Mouse (Mus musculus) stomach, embryonic 15.5 days (tissue): ENCODE data around the gene Pde10a. TPM values are rescaled to one million over a fixed set of nuclear protein-coding genes. Genes with fewer than 3 reads are reported as not detected.

Experiments used
- ATAC-seq: fragments of 200-750 bp; cut with Nextera tagmentation; 2 replicates; pipeline ENCODE4 v1.8.0; 2017; ENCODE audit warnings: low read depth, moderate number of reproducible peaks, moderate TSS enrichment; ENCODE audit not compliant: insufficient read depth, low FRiP score
- H3K27ac ChIP-seq: fragments of 300-500 bp; sonication (generic); 2 replicates; pipeline ENCODE4 v1.5.1; 2015; ENCODE audit warnings: mild to moderate bottlenecking, inconsistent platforms
- H3K27me3 ChIP-seq: fragments of 300-500 bp; sonication (generic); replicated peaks from 2 replicates; pipeline ENCODE4 v1.6.1; 2015; ENCODE audit warnings: inconsistent platforms
- H3K36me3 ChIP-seq: fragments of 300-500 bp; sonication (generic); 2 replicates; pipeline ENCODE4 v1.6.1; 2015; ENCODE audit warnings: inconsistent platforms
- H3K4me1 ChIP-seq: fragments of 300-500 bp; sonication (generic); 2 replicates; pipeline ENCODE4 v1.6.1; 2015; ENCODE audit warnings: inconsistent platforms
- H3K4me2 ChIP-seq: fragments of 300-500 bp; sonication (generic); 2 replicates; pipeline ENCODE4 v1.6.1; 2015; ENCODE audit warnings: mild to moderate bottlenecking, inconsistent platforms
- H3K4me3 ChIP-seq: fragments of 300-500 bp; sonication (generic); replicated peaks from 2 replicates; pipeline ENCODE4 v1.5.1; 2015; ENCODE audit warnings: inconsistent platforms
- H3K9ac ChIP-seq: fragments of 300-500 bp; sonication (generic); 2 replicates; pipeline ENCODE4 v1.6.1; 2015; ENCODE audit warnings: inconsistent platforms
- H3K9me3 ChIP-seq: fragments of 300-500 bp; sonication (generic); 2 replicates; pipeline ENCODE4 v1.6.1; 2016; ENCODE audit warnings: inconsistent platforms
- WGBS: fragments of 180-500 bp; shearing (Covaris S2); methylation state at CpG from one replicate; pipeline ENCODE4 v1.1.7; 2015; 5-methylcytosine and 5-hydroxymethylcytosine counted together
- polyA plus RNA-seq: library from polyadenylated mRNA; unstranded; fragments of >200 nt; fragmentation: Nextera tagmentation; extraction: Ambion mirVana; gene quantifications from 2 replicates; pipeline ENCODE4 v1.2.1, GENCODE M21; 2015

The Pde10a gene
- polyA plus RNA-seq, 1 experiment from 2014 or later, result 1.4 TPM

- 5% methylated on average over 12 of the region's 12 CpGs for WGBS
- Histone ChIP-seq H3K9me3 (no peaks in the 10 kb centered on the region), H3K27ac (no peak overlapping the region), H3K4me3 (no peak overlapping the region), H3K27me3 (peaks cover 61% of the 10 kb centered on the region), H3K4me2 (no peak overlapping the region), H3K36me3 (no peaks in the 10 kb centered on the region), H3K4me1 (peaks cover 5% of the 10 kb centered on the region; the same call in 1 of the 2 replicates), H3K9ac (no peak overlapping the region)
- ATAC-seq, result no peak
Observed at GRCm38 (mm10) chr17:8798531-8799295, 273.5 kb downstream of the Pde10a start.

GRCm38 (mm10) chr17:8799296-8799731 is 274.1 kb downstream of the Pde10a start:
- H3K27me3 ChIP-seq, result peaks cover 67% of the 10 kb centered on the region
- H3K4me1 ChIP-seq, result peaks cover 5% of the 10 kb centered on the region; the same call in 1 of the 2 replicates
- H3K9ac ChIP-seq, result no peak overlapping the region
- H3K9me3 ChIP-seq, result no peaks in the 10 kb centered on the region
- H3K4me2 ChIP-seq, result no peak overlapping the region
- no peak overlapping the region for H3K27ac ChIP-seq
- 2% methylated on average over 10 of the region's 10 CpGs for WGBS
- H3K4me3 ChIP-seq, result no peak overlapping the region
- no peak for ATAC-seq
- H3K36me3 ChIP-seq, result no peaks in the 10 kb centered on the region

- no peaks in the 10 kb centered on the region for H3K9me3 ChIP-seq
- WGBS, result 2% methylated on average over 15 of the region's 15 CpGs
- no peak for ATAC-seq
- H3K36me3 ChIP-seq, result no peaks in the 10 kb centered on the region
- H3K4me2 ChIP-seq, result peak overlapping the region; percentile 95
- peaks cover 5% of the 10 kb centered on the region; the same call in 1 of the 2 replicates for H3K4me1 ChIP-seq
- H3K9ac ChIP-seq, result no peak overlapping the region
- H3K27ac ChIP-seq, result no peak overlapping the region
- H3K4me3 ChIP-seq, result peak overlapping the region; percentile 66
- peaks cover 74% of the 10 kb centered on the region for H3K27me3 ChIP-seq
Observed at GRCm38 (mm10) chr17:8799914-8800420, 274.8 kb downstream of the Pde10a start.

- no peaks in the 10 kb centered on the region for H3K9me3 ChIP-seq
- under 1% methylated on average over 53 of the region's 53 CpGs for WGBS
- H3K36me3 ChIP-seq, result no peaks in the 10 kb centered on the region
- peaks cover 5% of the 10 kb centered on the region; the same call in 1 of the 2 replicates for H3K4me1 ChIP-seq
- H3K9ac ChIP-seq, result peak overlapping the region; percentile 47; the same call in 1 of the 2 replicates
- 0 out of 2 replicates have a peak overlapping the region, but pooled peaks have one; percentile 44 for H3K27ac ChIP-seq
- peak overlapping the region; percentile 95 for H3K4me2 ChIP-seq
- peaks cover 75% of the 10 kb centered on the region for H3K27me3 ChIP-seq
- peak; percentile 49 for ATAC-seq
- H3K4me3 ChIP-seq, result peak overlapping the region; percentile 66
Observed at GRCm38 (mm10) chr17:8800478-8801082, 275.4 kb downstream of the Pde10a start.

- peak overlapping the region; percentile 44; the same call in 1 of the 2 replicates for H3K27ac ChIP-seq
- no peaks in the 10 kb centered on the region for H3K36me3 ChIP-seq
- peak overlapping the region; percentile 95 for H3K4me2 ChIP-seq
- H3K4me3 ChIP-seq, result peak overlapping the region; percentile 66
- peak overlapping the region; percentile 47 for H3K9ac ChIP-seq
- under 1% methylated on average over 36 of the region's 72 CpGs for WGBS
- H3K9me3 ChIP-seq, result no peaks in the 10 kb centered on the region
- H3K27me3 ChIP-seq, result peaks cover 75% of the 10 kb centered on the region
- peak; percentile 77 for ATAC-seq
- peaks cover 5% of the 10 kb centered on the region; the same call in 1 of the 2 replicates for H3K4me1 ChIP-seq
Observed at GRCm38 (mm10) chr17:8801083-8801854, 276.1 kb downstream of the Pde10a start.

- WGBS, result under 1% methylated on average over 27 of the region's 31 CpGs
- H3K4me1 ChIP-seq, result peaks cover 5% of the 10 kb centered on the region; the same call in 1 of the 2 replicates
- H3K4me2 ChIP-seq, result peak overlapping the region; percentile 95
- ATAC-seq, result no peak
- H3K27ac ChIP-seq, result 0 out of 2 replicates have a peak overlapping the region, but pooled peaks have one; percentile 44
- no peaks in the 10 kb centered on the region for H3K9me3 ChIP-seq
- peak overlapping the region; percentile 66 for H3K4me3 ChIP-seq
- H3K36me3 ChIP-seq, result no peaks in the 10 kb centered on the region
- H3K9ac ChIP-seq, result peak overlapping the region; percentile 47
- peaks cover 74% of the 10 kb centered on the region for H3K27me3 ChIP-seq
Observed at GRCm38 (mm10) chr17:8801855-8802104, 276.6 kb downstream of the Pde10a start.

GRCm38 (mm10) chr17:8802161-8802888 is 277.2 kb downstream of the Pde10a start:
- Histone ChIP-seq H3K36me3 (no peaks in the 10 kb centered on the region), H3K27ac (no peak overlapping the region), H3K9me3 (no peaks in the 10 kb centered on the region), H3K27me3 (peaks cover 74% of the 10 kb centered on the region), H3K9ac (peak overlapping the region; percentile 47; the same call in 1 of the 2 replicates), H3K4me2 (peak overlapping the region; percentile 95), H3K4me3 (peak overlapping the region; percentile 66), H3K4me1 (peaks cover 5% of the 10 kb centered on the region; the same call in 1 of the 2 replicates)
- under 1% methylated on average over 33 of the region's 33 CpGs for WGBS
- no peak for ATAC-seq

- Histone ChIP-seq H3K4me2 (peak overlapping the region; percentile 95), H3K9ac (no peak overlapping the region), H3K27me3 (peaks cover 70% of the 10 kb centered on the region), H3K9me3 (no peaks in the 10 kb centered on the region), H3K36me3 (no peaks in the 10 kb centered on the region), H3K27ac (no peak overlapping the region), H3K4me3 (peak overlapping the region; percentile 66), H3K4me1 (peaks cover 5% of the 10 kb centered on the region; the same call in 1 of the 2 replicates)
- no peak for ATAC-seq
- whole genome bisulfite sequencing, result 11% methylated on average over 27 of the region's 27 CpGs
Observed at GRCm38 (mm10) chr17:8802889-8803799, 278.0 kb downstream of the Pde10a start.

- H3K4me2 ChIP-seq, result no peak overlapping the region
Observed at GRCm38 (mm10) chr17:8807345-8807744, 282.2 kb downstream of the Pde10a start.

GRCm38 (mm10) chr17:8809771-8810170 is 284.6 kb downstream of the Pde10a start:
- Histone ChIP-seq H3K27me3 (0 out of 2 replicates have a peak, but pooled peaks cover 6% of the 10 kb centered on the region), H3K9me3 (no peaks in the 10 kb centered on the region), H3K4me2 (no peak overlapping the region), H3K4me3 (no peak overlapping the region), H3K9ac (no peak overlapping the region), H3K27ac (no peak overlapping the region), H3K36me3 (no peaks in the 10 kb centered on the region), H3K4me1 (no peaks in the 10 kb centered on the region)
- ATAC-seq, result no peak
- 55% methylated on average over 6 of the region's 6 CpGs for WGBS

More at GRCm38 (mm10) chr17:8807345-8807744, 282.2 kb downstream of the Pde10a start:
- 48% methylated on average over 3 of the region's 3 CpGs for WGBS
- Histone ChIP-seq H3K4me1 (peaks cover 5% of the 10 kb centered on the region; the same call in 1 of the 2 replicates), H3K4me3 (no peak overlapping the region), H3K9me3 (no peaks in the 10 kb centered on the region), H3K27me3 (peaks cover 29% of the 10 kb centered on the region), H3K27ac (no peak overlapping the region), H3K36me3 (no peaks in the 10 kb centered on the region), H3K9ac (no peak overlapping the region)
- no peak for ATAC-seq
